Comparison of ENCODE assay signal across 8 mouse cellular contexts in the genomic region with DNA sequence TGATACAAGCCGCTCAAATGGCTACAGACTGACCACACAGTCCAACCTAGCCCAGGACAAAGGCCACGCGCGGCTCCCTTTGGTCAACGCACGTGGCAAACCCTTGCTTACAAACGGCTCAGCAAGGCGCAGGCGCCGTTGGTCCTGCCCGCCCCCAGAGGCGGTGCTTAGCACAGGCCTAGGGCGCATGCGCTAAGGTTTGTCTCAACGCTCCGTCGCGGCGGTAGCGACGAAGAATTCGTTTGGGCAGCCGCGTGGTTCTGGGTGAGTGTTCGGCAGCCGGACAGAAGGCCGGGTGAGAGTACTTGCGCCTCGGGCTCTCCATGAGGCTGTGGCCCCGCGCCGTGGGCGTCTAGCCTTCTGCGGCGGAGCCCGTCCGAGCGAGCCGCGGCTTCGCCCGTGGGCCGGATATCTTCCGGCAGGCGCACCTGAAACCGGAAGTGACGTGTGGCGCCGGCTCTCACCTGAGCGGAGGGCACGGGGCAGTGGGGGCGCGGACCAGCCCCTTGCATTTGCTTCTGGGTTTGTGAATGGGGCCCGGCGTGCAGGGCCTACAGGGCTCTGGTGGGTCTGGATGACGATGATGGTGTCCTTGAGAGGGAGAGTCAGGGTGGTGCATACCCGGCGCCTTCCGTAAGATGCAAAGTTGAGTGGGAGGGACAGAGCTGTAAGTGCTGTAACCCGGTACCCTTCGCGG. TPM values are rescaled to one million over a fixed set of nuclear protein-coding genes. Genes with fewer than 3 reads are reported as not detected.
DNase-seq lines count a peak whose midpoint lies in the region; ATAC-seq lines count a peak whose summit lies in the region.

Ercc6 (plus strand) TSS at position 186 of the 697 bp plus-strand sequence.

- no peaks in the 10 kb centered on the region for H3K27me3 ChIP-seq in hindbrain, embryonic 16.5 days (replicated peaks; ENCODE audit: control insufficient read depth, insufficient read depth, low read length)

- peak; percentile 96 for ATAC-seq in hindbrain, embryonic 16.5 days

- H3K79me2 ChIP-seq in macrophage (ENCODE audit: inconsistent target), result peaks cover 31% of the 10 kb centered on the region; the same call in 1 of the 2 replicates

- H3K9ac ChIP-seq in hindbrain, embryonic 16.5 days (ENCODE audit: low read depth, low read length), result peak within 1 kb of the TSS; percentile 83

- H3K36me3 ChIP-seq in hindbrain, embryonic 16.5 days (ENCODE audit: control insufficient read depth, insufficient read depth, low read length), result peaks cover 9% of the 10 kb centered on the region
- H3K36me3 ChIP-seq in macrophage (ENCODE audit: inconsistent target), result peaks cover 12% of the 10 kb centered on the region; the same call in 1 of the 2 replicates

- peak; percentile 91 for DNase-seq in R1 (ENCODE audit: low read depth, low spot score)
- DNase-seq in cerebellum, postnatal 25 days, result peak; percentile 96 to 97
- peak; percentile 91 to 95 for DNase-seq in frontal cortex, postnatal 36 days (ENCODE audit: low spot score in 2 of 2)
- peak; percentile 93 to 94 for DNase-seq in left cerebral cortex, adult 18-20 months (ENCODE audit: low spot score in 2 of 2)
- DNase-seq in right cerebral cortex, adult 18-20 months, result peak; percentile 95
- DNase-seq in urinary bladder, postnatal 10 days (ENCODE audit: low spot score), result peak; percentile 80

- H3K9me3 ChIP-seq in hindbrain, embryonic 16.5 days (ENCODE audit: control insufficient read depth, low read length), result no peaks in the 10 kb centered on the region

- H3K4me2 ChIP-seq in hindbrain, embryonic 16.5 days (ENCODE audit: low read length), result peak within 1 kb of the TSS; percentile 82

- under 1% methylated on average over 62 of the region's 62 CpGs for WGBS in hindbrain, embryonic 16.5 days
- WGBS in macrophage (ENCODE audit: missing documents), result under 1% methylated on average over 52 of the region's 62 CpGs

- H3K4me3 ChIP-seq in hindbrain, embryonic 16.5 days (ENCODE audit: low read length), result peak within 1 kb of the TSS; percentile 76
- peak within 1 kb of the TSS; percentile 64 for H3K4me3 ChIP-seq in macrophage (ENCODE audit: inconsistent target)

- peak within 1 kb of the TSS; percentile 90 for H3K27ac ChIP-seq in hindbrain, embryonic 16.5 days (ENCODE audit: low read depth, low read length)
- H3K27ac ChIP-seq in macrophage, result no peak within 1 kb of the TSS

- peaks cover 14% of the 10 kb centered on the region for H3K4me1 ChIP-seq in hindbrain, embryonic 16.5 days (ENCODE audit: control insufficient read depth, insufficient read depth, low read depth, low read length)

RNA-seq across cellular contexts. Expression of gene Ercc6, which starts in this region (rescaled TPM):
- polyA plus RNA-seq in hindbrain, embryonic 16.5 days (2015; fragmentation: Nextera tagmentation; extraction: Ambion mirVana), result 24.2 and 24.3 TPM in 2 replicates
- 10 to 100 TPM; 18.4 to 18.5 TPM for total RNA-seq in left cerebral cortex, adult 18-20 months (2021)
- total RNA-seq in macrophage (2018; cell fraction: chromatin; rRNA removed), result 100 to 1,000 TPM in 1 of 26 experiments, 10 to 100 TPM in 25; 18.5 to 102 (median 54.9) TPM
- 1 to 10 TPM; 1.6 to 6.3 (median 3.3) TPM for total RNA-seq in macrophage (2018; cell fraction: cytosol; rRNA removed)
- 10 to 100 TPM in 25 of 26 experiments, 1 to 10 TPM in 1; 8.4 to 55.7 (median 19.0) TPM for total RNA-seq in macrophage (2018; cell fraction: nucleus; rRNA removed)
- 2.9 to 4.7 TPM (median 3.1 TPM) in 3 replicates for polyA plus RNA-seq in macrophage (2018)
